Mouse (Mus musculus) megakaryocyte, embryonic 14.5 days (primary cell): ENCODE data around the gene Arnt.

Experiments used
- FLI1 ChIP-seq: IDR thresholded peaks from 2 replicates; pipeline ENCODE4 v1.6.1; 2012; ENCODE audit warnings: low read length, inconsistent platforms, mixed read lengths
- GATA1 ChIP-seq: IDR thresholded peaks from 3 replicates; pipeline ENCODE4 v1.6.1; 2012; ENCODE audit warnings: mixed read lengths, low read length, inconsistent platforms, borderline replicate concordance

DNA sequence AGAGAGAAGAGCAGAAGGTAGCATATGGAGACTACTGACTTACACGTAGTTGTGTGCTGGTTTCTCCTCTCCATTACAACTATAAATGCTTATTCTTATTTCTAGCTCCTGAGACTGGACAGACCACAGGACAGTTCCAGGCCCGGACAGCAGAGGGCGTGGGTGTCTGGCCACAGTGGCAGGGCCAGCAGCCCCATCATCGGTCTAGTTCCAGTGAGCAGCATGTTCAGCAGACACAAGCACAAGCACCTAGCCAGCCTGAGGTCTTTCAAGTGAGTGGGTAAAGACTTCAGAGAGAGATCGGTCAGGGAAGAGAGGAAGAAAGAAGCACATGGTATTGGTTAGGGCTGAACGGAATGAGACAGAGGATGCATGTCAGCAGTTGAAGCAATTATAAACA lies 60.2 kb downstream of the Arnt start:
- TF ChIP-seq GATA1, result no peak
- TF ChIP-seq FLI1, result no peak
